8 mouse cellular contexts compared by ENCODE assay signal in genomic region chr7:78895021-78895652, GRCm38 (mm10). TPM values are rescaled to one million over a fixed set of nuclear protein-coding genes. Genes with fewer than 3 reads are reported as not detected.
A peak's percentile ranks its signal among the peaks of the same experiment; 100 is the strongest.
DNase-seq lines count a peak whose midpoint lies in the region; ATAC-seq lines count a peak whose summit lies in the region.

No protein-coding gene starts in this region.

- no peak overlapping the region; the same call in 1 of the 2 replicates for H3K27ac ChIP-seq in lung, embryonic 16.5 days (ENCODE audit: low read length)
- peak overlapping the region; percentile 55; the same call in 1 of the 2 replicates for H3K27ac ChIP-seq in embryonic facial prominence, embryonic 15.5 days (replicated peaks)
- H3K27ac ChIP-seq in limb, embryonic 10.5 days, result peak overlapping the region; percentile 88
- H3K27ac ChIP-seq in neural tube, embryonic 14.5 days (ENCODE audit: low read depth, low read length), result no peak overlapping the region

- DNase-seq in lung, postnatal 36 days, result no peak
- no peak for DNase-seq in limb, embryonic 10.5 days (ENCODE audit: low spot score)
- no peak for DNase-seq in adrenal gland, postnatal 10 days
- no peak for DNase-seq in ovary, adult 18-20 months (ENCODE audit: low spot score)
- no peak for DNase-seq in spleen, postnatal 14 days (ENCODE audit: low spot score in 2 of 2)

- H3K27me3 ChIP-seq in lung, embryonic 16.5 days (ENCODE audit: control insufficient read depth, insufficient read depth, low read depth, low read length), result peaks cover 2% of the 10 kb centered on the region
- peaks cover 2% of the 10 kb centered on the region for H3K27me3 ChIP-seq in embryonic facial prominence, embryonic 15.5 days
- peaks cover 4% of the 10 kb centered on the region for H3K27me3 ChIP-seq in limb, embryonic 10.5 days (ENCODE audit: low read depth, poor library complexity, severe bottlenecking)
- no peaks in the 10 kb centered on the region for H3K27me3 ChIP-seq in neural tube, embryonic 14.5 days (ENCODE audit: control insufficient read depth, insufficient read depth, low read length)

- 49% methylated on average over 13 of the region's 13 CpGs for WGBS in lung, embryonic 16.5 days
- 50% methylated on average over 13 of the region's 13 CpGs for whole genome bisulfite sequencing in embryonic facial prominence, embryonic 15.5 days
- 56% methylated on average over 13 of the region's 13 CpGs for WGBS in limb, embryonic 10.5 days
- 60% methylated on average over 13 of the region's 13 CpGs for WGBS in neural tube, embryonic 14.5 days

- peak overlapping the region; percentile 99 for H3K4me3 ChIP-seq in lung, embryonic 16.5 days (ENCODE audit: low read length)
- H3K4me3 ChIP-seq in embryonic facial prominence, embryonic 15.5 days (replicated peaks), result peak overlapping the region; percentile 99
- peak overlapping the region; percentile 87 for H3K4me3 ChIP-seq in limb, embryonic 10.5 days
- peak overlapping the region; percentile 95 for H3K4me3 ChIP-seq in neural tube, embryonic 14.5 days (ENCODE audit: low read depth, low read length)

- no peaks in the 10 kb centered on the region for H3K9me3 ChIP-seq in lung, embryonic 16.5 days (ENCODE audit: control insufficient read depth, low read length)
- H3K9me3 ChIP-seq in embryonic facial prominence, embryonic 15.5 days (replicated peaks), result no peaks in the 10 kb centered on the region
- H3K9me3 ChIP-seq in limb, embryonic 10.5 days (replicated peaks), result no peaks in the 10 kb centered on the region
- H3K9me3 ChIP-seq in neural tube, embryonic 14.5 days (ENCODE audit: control insufficient read depth, low read length), result no peaks in the 10 kb centered on the region

- H3K36me3 ChIP-seq in lung, embryonic 16.5 days (ENCODE audit: control insufficient read depth, insufficient read depth, low read length), result peaks cover 2% of the 10 kb centered on the region; the same call in 1 of the 2 replicates
- no peaks in the 10 kb centered on the region for H3K36me3 ChIP-seq in embryonic facial prominence, embryonic 15.5 days
- H3K36me3 ChIP-seq in limb, embryonic 10.5 days, result peaks cover 16% of the 10 kb centered on the region
- no peaks in the 10 kb centered on the region for H3K36me3 ChIP-seq in neural tube, embryonic 14.5 days (ENCODE audit: control insufficient read depth, insufficient read depth, low read length)

- H3K9ac ChIP-seq in lung, embryonic 16.5 days (ENCODE audit: low read length), result peak overlapping the region; percentile 61; the same call in 1 of the 2 replicates
- H3K9ac ChIP-seq in embryonic facial prominence, embryonic 15.5 days, result no peak overlapping the region
- peak overlapping the region; percentile 4; the same call in 1 of the 2 replicates for H3K9ac ChIP-seq in neural tube, embryonic 14.5 days (replicated peaks; ENCODE audit: low read depth, low read length)

- peak overlapping the region; percentile 81 for H3K4me2 ChIP-seq in lung, embryonic 16.5 days (ENCODE audit: low read depth, low read length)
- peak overlapping the region; percentile 82 for H3K4me2 ChIP-seq in embryonic facial prominence, embryonic 15.5 days (replicated peaks)
- H3K4me2 ChIP-seq in neural tube, embryonic 14.5 days (ENCODE audit: low read depth, low read length), result peak overlapping the region; percentile 80

- no peak for ATAC-seq in lung, embryonic 16.5 days (ENCODE audit: low read depth)
- ATAC-seq in embryonic facial prominence, embryonic 15.5 days (ENCODE audit: insufficient number of reproducible peaks, low FRiP score, low TSS enrichment, low read depth), result no peak
- ATAC-seq in neural tube, embryonic 14.5 days (ENCODE audit: low read depth), result no peak

- peaks cover 10% of the 10 kb centered on the region; the same call in 1 of the 2 replicates for H3K4me1 ChIP-seq in lung, embryonic 16.5 days (replicated peaks; ENCODE audit: control insufficient read depth, insufficient read depth, low read length)
- peaks cover 21% of the 10 kb centered on the region for H3K4me1 ChIP-seq in embryonic facial prominence, embryonic 15.5 days
- peaks cover 23% of the 10 kb centered on the region for H3K4me1 ChIP-seq in limb, embryonic 10.5 days
- H3K4me1 ChIP-seq in neural tube, embryonic 14.5 days (ENCODE audit: control insufficient read depth, insufficient read depth, low read length), result peaks cover 5% of the 10 kb centered on the region; the same call in 1 of the 2 replicates

RNA-seq across cellular contexts. Expression of gene Aen, which starts 0.5 kb away (rescaled TPM):
- 27.6 TPM in 2 replicates for polyA plus RNA-seq in lung, embryonic 16.5 days (2015; fragmentation: Nextera tagmentation; extraction: Ambion mirVana)
- polyA plus RNA-seq in embryonic facial prominence, embryonic 15.5 days (2015; fragmentation: Nextera tagmentation; extraction: Ambion mirVana), result 36.6 and 37.4 TPM in 2 replicates
- 59.5 and 73.3 TPM in 2 replicates for polyA plus RNA-seq in limb, embryonic 10.5 days (2016; fragmentation: Nextera tagmentation; extraction: Ambion mirVana)
- polyA plus RNA-seq in neural tube, embryonic 14.5 days (2014; fragmentation: Nextera tagmentation; extraction: Ambion mirVana), result 38.9 and 47.5 TPM in 2 replicates
- total RNA-seq in adrenal gland, postnatal 10 days (2021), result 10 to 100 TPM; 23.3 to 26.6 TPM

RNA-seq across cellular contexts. Expression of gene Isg20, which starts 18.1 kb away (rescaled TPM):
- polyA plus RNA-seq in lung, embryonic 16.5 days (2015; fragmentation: Nextera tagmentation; extraction: Ambion mirVana), result 12.8 and 21.5 TPM in 2 replicates
- 6.1 and 6.5 TPM in 2 replicates for polyA plus RNA-seq in embryonic facial prominence, embryonic 15.5 days (2015; fragmentation: Nextera tagmentation; extraction: Ambion mirVana)
- polyA plus RNA-seq in limb, embryonic 10.5 days (2016; fragmentation: Nextera tagmentation; extraction: Ambion mirVana), result 0.61 and 0.82 TPM in 2 replicates
- 0.77 and 1.3 TPM in 2 replicates for polyA plus RNA-seq in neural tube, embryonic 14.5 days (2014; fragmentation: Nextera tagmentation; extraction: Ambion mirVana)
- 1 to 10 TPM; 6.5 to 8.8 TPM for total RNA-seq in adrenal gland, postnatal 10 days (2021)

RNA-seq across cellular contexts. Expression of gene Det1, which starts 48.1 kb away (rescaled TPM):
- 16.9 and 17.7 TPM in 2 replicates for polyA plus RNA-seq in lung, embryonic 16.5 days (2015; fragmentation: Nextera tagmentation; extraction: Ambion mirVana)
- polyA plus RNA-seq in embryonic facial prominence, embryonic 15.5 days (2015; fragmentation: Nextera tagmentation; extraction: Ambion mirVana), result 16.5 and 18.1 TPM in 2 replicates
- polyA plus RNA-seq in limb, embryonic 10.5 days (2016; fragmentation: Nextera tagmentation; extraction: Ambion mirVana), result 21.0 and 23.5 TPM in 2 replicates
- polyA plus RNA-seq in neural tube, embryonic 14.5 days (2014; fragmentation: Nextera tagmentation; extraction: Ambion mirVana), result 12.9 and 14.9 TPM in 2 replicates
- 10 to 100 TPM; 12.2 to 14.2 TPM for total RNA-seq in adrenal gland, postnatal 10 days (2021)

Comparison
In these comparisons a context has a peak if more than half of its experiments do, and no peak if none do; other contexts are left out.
1. H3K27ac ChIP-seq: peak in embryonic facial prominence, embryonic 15.5 days (single experiment) and limb, embryonic 10.5 days (single experiment); none in lung, embryonic 16.5 days (single experiment) and neural tube, embryonic 14.5 days (single experiment).
2. Peak in every context shown above with its lines, with median percentiles within 50 percentile points of each other: H3K4me2 ChIP-seq and H3K4me3 ChIP-seq.